Mouse (Mus musculus) adrenal gland, postnatal 10 days (tissue): Measurements from ENCODE around the gene Zer1. TPM values are rescaled to one million over a fixed set of nuclear protein-coding genes. Genes with fewer than 3 reads are reported as not detected.

Experiments used
- DNase-seq: peaks from one replicate; pipeline ENCODE4 v3.0.0; 2021; ENCODE audit warnings: mixed read lengths
- total RNA-seq, 2 experiments: library from RNA; stranded (reverse); gene quantifications; 2 replicates each; pipeline ENCODE4 v1.2.3; 2021

Zer1 gene
- total RNA-seq, 2 experiments from 2014 or later = 29.9 to 45.4 TPM

- no peak for DNase-seq
These were observed 72.2 kb downstream of the Zer1 start for GRCm38 (mm10) chr2:30051992-30052761.

- no peak for DNase-seq
These were observed 74.6 kb downstream of the Zer1 start for GRCm38 (mm10) chr2:30049831-30050230.

GRCm38 (mm10) chr2:30048699-30049388 is 75.5 kb downstream of the Zer1 start, which contains the start of gene Wdr34:
Wdr34 (minus strand) TSS chr2:30048881.
- peak; percentile 99 for DNase-seq

- DNase-seq = no peak
These were observed 76.3 kb downstream of the Zer1 start for GRCm38 (mm10) chr2:30048101-30048501.

Other genes with a start within 250 kb of the Zer1 start
- gene Odf2, start 235.4 kb downstream of the Zer1 start, total RNA-seq = 10 to 100 TPM; 41.1 to 44.6 TPM
- 10 to 100 TPM; 31.8 to 36.5 TPM for gene Gle1, start 189.2 kb downstream of the Zer1 start, total RNA-seq
- gene Sptan1, start 159.0 kb downstream of the Zer1 start, total RNA-seq = 100 to 1,000 TPM; 200 to 226 TPM
- 10 to 100 TPM; 20.1 to 24.4 TPM for gene Wdr34, start 75.7 kb downstream of the Zer1 start, total RNA-seq
- 100 to 1,000 TPM; 216 to 221 TPM for gene Set, start 67.2 kb downstream of the Zer1 start, total RNA-seq
- 10 to 100 TPM in 1 of 2 experiments, 1 to 10 TPM in 1; 6.3 to 10.1 TPM for gene Pkn3, start 46.9 kb downstream of the Zer1 start, total RNA-seq
- gene Zdhhc12, start 30.9 kb downstream of the Zer1 start, total RNA-seq = 10 to 100 TPM; 14.9 to 19.0 TPM
- gene Tbc1d13, start 9.2 kb upstream of the Zer1 start, total RNA-seq = 10 to 100 TPM; 47.2 to 64.0 TPM
- gene Endog, start 46.9 kb upstream of the Zer1 start, total RNA-seq = 10 to 100 TPM; 55.6 to 58.2 TPM
- gene Spout1, start 53.9 kb upstream of the Zer1 start, total RNA-seq = 10 to 100 TPM; 18.1 TPM
- gene Kyat1, start 81.3 kb upstream of the Zer1 start, total RNA-seq = 10 to 100 TPM; 27.4 to 27.9 TPM
- 10 to 100 TPM; 43.5 to 53.2 TPM for gene Lrrc8a, start 113.1 kb upstream of the Zer1 start, total RNA-seq
- 1 to 10 TPM; 1.9 to 2.0 TPM for gene Gm28035, start 116.0 kb upstream of the Zer1 start, total RNA-seq
- gene Phyhd1, start 141.6 kb upstream of the Zer1 start, total RNA-seq = 10 to 100 TPM; 23.7 to 24.1 TPM
- not detected for gene Gm28038, start 156.5 kb upstream of the Zer1 start, total RNA-seq
- 10 to 100 TPM; 43.4 to 46.2 TPM for gene Dolk, start 161.7 kb upstream of the Zer1 start, total RNA-seq
- gene Nup188, start 161.8 kb upstream of the Zer1 start, total RNA-seq = 10 to 100 TPM; 37.9 to 45.3 TPM
- gene Sh3glb2, start 234.8 kb upstream of the Zer1 start, total RNA-seq = 10 to 100 TPM; 70.9 to 89.7 TPM
- 100 to 1,000 TPM in 1 of 2 experiments, 10 to 100 TPM in 1; 97.5 to 111 TPM for gene Miga2, start 239.6 kb upstream of the Zer1 start, total RNA-seq